Mouse (Mus musculus): ENCODE results near the gene Insr.

Gene Insr

DNA sequence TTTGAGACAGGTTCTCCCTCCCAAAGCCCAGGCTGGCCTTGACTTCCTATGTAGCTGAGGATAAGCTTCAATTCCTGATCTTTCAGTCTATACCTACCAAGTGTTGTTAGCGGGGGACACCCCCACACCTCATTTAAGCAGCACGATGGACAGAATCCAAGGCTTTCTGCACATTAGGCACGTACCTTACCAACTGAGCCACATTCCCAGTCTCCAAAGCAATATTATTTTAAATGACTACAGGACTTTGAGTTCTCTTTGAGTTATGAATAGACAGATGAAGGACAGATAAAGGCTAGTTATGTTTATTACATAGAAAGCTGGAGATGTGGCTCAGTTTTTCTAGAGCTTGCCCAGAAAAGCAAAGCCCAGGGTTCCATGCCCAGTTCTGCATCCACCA lies 5.6 kb downstream of the Insr start:
- peak; percentile 9 for DNase-seq (ENCODE audit: low read depth)

DNA sequence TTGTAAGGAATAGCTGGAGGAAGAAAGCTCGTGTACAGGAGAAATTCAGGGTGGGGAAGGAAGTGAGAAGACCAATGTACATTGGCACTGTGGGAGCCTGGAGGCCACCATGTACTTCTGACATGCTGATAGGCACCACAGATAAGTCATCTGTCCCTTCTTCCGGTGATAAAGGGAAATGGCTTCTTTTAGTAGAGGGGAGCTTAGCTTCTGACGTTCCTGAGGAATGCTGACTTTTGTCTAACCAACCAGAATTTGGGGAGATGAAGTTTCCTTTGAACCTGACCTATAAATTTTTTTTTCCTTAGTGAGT lies 12.0 kb downstream of the Insr start:
- DNase-seq (ENCODE audit: low read depth): no peak

DNA sequence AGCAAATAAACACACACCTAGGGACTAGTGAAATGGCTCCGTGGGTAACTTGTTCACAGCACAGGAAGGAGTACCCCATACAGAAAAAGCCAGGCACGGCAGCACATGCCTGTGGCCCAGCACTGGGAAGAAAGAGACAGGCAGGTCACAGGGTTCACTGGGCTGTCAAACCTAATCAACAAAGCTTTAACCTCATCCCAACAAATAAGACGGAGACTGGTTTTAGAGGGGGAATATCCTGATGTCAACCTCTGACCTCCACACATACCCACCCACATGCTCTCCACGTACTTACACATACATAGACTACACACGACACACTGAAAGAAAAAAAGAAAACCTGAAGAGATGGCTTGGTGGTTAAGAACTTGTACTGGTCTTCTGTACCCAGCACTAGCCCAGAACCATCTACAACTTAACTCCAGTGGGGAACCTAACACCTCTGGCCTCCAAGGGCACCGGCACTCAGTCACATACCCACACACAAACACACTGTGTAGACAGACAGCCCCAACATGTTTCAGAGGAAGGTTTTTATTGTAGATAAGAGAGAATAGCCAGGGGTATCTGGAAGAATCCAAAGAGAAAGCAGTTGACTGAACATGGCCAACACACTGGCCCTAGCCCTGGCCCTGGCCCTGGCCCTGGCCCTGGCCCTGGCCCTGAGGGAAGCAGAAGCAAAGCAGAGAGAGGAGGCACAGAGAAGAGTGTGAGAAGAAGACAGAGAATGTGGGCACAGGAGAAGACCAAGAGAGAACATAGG lies 12.6 kb downstream of the Insr start:
- DNase-seq (ENCODE audit: low read depth): no peak

DNA sequence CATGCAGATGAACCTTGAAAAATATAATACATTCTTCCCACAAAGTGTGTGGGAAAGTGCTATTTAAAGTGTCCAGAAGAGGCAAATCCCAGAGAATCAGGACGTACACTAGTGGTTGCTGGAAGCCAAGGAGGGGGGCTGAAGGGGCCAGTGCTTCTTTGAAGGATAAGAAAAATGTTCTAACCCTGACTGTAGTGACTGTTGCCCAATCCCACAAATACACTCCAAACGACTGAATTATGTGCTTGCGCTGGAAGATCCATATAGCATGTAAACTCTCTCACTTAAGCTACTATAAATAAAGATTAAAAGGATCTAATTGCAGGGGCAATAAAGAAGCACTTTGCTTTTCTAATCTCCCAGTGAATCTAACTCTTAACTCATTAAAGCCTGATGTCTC lies 14.2 kb downstream of the Insr start:
- DNase-seq (ENCODE audit: low read depth): no peak

DNA sequence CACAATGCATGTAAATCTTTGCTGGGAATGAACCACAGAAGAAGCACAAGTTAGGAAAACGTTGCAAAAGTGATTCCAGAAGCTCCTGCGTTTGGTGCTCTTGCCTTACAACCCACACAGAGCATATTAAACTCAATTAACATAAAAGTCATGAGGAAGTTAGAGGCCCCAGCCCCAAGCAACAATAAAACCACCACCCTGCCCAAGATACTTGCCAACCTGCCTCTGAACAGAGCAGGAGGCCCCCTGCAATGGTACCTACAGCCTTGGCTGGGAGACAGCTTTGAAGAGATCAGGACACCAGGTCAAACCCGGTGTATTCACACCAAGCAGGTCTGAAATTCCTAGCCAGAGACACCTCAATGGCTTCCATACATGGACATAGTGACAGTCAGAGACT lies 16.6 kb downstream of the Insr start:
- DNase-seq (ENCODE audit: low read depth): no peak

DNA sequence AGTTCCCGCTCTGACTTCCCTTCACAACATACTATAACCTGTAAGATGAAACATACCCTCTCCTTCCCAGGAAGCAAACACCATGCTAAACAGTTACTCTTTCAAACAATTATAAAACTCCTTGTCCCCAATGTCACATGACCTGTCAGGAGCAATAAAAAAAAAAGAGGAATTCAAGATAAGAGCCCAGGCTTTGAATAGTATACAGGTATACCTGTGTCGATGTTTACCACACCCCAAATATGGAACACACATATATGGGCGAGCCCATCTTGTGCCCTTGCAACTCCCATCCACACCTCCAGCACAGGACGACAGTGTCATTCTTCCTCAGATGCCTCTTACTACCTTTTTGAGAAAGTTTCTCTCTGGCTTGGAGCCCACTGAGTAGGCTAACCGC lies 18.3 kb downstream of the Insr start:
- DNase-seq (ENCODE audit: low read depth): no peak

DNA sequence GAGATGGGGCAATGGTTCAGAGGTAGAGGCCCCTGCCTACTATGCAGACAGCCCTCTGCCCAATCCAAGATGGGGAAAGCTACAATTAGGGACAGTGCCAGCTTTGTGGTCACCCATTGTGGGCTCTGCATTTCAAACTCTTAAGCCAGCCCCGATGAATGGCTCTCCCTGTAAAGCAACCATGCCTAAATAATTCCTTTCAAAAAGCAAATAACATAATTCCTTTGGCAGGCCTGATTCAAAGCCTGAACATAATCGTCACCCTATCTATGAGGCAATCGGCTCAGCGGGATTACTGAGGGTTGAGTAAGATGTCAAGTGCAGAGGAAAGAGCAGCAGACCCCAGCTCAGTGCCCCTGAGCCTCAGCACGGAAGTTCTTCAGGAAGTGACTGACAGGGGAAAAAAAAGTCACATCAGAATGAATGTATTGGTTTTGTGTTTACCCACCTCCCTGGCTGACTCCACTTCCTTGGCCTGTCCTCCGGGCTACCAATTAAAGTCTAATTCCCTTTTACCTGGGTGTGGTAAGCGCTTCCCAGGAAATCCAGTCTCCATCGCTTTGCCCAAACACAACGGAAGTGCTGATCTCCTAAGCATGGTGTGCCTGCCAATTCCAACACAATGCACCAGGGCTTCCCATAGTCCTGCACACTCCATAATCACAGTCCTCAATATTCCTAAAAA lies 19.1 kb downstream of the Insr start:
- peak; percentile 6 for DNase-seq (ENCODE audit: low read depth)

DNA sequence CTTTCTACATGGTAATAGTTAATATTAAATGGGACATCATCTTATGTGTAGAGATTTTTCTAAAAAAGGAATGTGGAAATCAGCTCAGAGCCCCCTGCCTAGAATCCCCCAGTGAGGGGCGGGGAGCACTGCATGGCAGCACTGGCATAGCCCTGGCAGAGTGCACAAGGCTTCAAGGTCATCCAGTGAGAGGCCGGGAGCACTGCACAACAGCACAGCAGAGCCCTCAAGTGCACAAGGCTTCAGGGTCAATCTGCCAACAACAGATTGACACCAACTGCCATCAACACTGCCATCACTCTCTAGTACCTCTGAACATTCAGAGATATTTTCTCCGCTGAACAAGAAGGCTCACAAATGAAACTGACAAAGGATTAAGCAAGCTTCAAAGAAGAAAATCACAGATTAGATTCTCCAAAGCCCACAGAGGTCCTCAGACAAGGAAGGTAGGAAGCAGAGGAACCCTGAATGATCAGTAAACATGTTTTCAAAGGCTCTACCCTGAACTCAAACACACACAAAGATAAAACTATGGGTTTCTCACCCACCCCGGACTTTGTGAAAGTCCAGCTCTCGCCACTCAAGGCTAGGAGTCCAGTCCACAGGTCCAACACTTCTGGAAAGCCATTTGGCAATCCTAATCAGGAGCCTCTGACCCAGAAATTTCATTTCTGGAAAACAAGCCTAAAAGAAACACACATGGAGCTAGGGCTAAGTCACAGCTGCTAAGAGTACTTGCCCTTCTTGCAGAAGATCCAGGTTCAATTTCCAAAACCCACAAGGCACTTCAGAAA lies 23.1 kb downstream of the Insr start:
- no peak for DNase-seq (ENCODE audit: low read depth)

DNA sequence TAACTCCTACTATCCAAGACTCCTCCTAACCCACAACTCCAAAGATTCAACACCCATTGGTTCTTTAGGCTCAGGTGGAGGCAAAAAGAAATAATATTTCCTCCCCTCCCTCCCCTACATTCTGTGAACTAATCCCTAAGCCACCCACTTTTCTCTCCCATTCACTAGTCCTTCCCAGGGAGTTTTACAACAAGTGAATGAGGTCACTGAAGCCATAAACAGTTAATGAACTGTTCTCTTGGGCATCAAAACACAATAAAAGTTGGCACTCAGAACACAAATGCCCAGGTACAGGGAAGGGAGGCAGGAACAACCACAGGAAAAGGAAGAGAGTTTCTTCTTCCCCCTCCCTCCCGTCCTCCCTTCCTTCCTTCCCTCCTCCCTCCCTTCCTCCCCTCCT lies 24.1 kb downstream of the Insr start:
- no peak for DNase-seq (ENCODE audit: low read depth)

DNA sequence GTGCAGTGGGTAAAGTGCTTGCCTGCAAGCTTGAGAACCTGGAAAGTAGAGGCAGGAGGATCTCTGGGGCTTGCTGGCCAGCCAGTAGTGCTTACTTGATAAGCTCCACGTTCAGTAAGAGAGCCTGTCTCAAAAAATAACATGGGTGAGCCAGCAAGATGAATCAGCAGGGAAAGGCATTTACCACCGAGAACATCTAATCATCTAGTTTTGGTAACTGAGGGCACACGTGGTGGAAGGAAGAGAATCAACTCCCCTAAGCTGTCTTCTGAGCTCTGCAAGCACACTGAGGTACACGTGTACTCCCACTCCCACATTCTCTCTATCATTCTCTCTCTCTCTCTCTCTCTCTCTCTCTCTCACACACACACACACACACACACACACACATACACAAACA lies 26.2 kb downstream of the Insr start:
- no peak for DNase-seq (ENCODE audit: low read depth)

DNA sequence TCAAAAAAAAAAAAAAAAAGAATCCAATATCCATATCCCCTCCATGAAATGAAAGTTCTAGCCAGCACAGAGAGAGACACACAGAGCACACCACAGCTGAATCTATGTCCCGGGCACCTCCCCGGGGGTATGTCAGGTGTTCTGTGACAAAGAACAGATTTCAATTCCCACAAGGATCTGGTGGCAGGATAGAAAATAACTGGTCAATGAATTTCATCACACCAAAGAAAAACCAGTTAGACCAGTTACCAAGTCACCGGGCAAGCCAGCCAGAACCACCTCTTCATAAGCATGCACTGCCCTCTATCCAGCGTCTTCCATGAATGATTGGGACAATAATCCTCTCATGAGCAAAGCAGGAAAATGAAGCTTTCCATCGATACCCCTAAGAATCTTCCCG lies 26.8 kb downstream of the Insr start:
- no peak for DNase-seq (ENCODE audit: low read depth)

DNA sequence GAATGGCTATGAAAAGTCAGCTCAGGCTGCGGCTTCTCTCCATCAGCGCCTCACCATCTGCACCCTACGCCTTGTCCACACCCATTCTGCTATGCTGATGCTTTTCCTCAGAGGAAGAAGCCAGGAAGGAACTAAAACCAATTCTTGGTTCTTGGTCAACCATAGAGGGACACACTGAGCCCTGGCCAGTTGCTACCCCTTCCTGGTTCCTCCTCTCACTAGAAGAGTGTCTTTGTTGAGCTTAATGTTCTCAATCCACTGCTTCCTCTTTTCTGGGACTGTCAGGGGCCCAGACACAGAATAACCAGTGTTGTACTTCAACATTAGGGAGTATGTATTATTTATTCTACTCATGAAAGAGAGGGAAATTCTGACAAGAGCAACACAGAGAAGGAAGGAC lies 28.3 kb downstream of the Insr start:
- no peak for DNase-seq (ENCODE audit: low read depth)

DNA sequence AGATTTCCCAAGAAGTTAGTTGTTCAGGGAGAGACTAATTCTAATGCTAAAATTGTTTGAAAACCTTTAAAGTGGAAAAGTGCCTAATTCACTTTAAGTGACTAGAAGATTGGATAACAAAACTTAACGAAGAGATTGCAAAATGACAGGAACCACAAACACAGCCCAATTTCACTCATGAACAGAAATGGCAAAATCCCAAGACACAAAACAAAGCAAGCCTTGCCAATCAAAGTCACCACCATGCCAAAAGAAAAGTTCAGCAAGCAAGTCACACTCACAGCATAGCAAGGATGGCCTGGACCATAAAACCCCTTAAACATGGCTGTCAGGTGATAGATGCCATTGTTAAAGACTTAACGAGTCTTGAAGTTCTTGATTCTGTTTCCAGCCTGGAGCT lies 29.5 kb downstream of the Insr start:
- no peak for DNase-seq (ENCODE audit: low read depth)

DNA sequence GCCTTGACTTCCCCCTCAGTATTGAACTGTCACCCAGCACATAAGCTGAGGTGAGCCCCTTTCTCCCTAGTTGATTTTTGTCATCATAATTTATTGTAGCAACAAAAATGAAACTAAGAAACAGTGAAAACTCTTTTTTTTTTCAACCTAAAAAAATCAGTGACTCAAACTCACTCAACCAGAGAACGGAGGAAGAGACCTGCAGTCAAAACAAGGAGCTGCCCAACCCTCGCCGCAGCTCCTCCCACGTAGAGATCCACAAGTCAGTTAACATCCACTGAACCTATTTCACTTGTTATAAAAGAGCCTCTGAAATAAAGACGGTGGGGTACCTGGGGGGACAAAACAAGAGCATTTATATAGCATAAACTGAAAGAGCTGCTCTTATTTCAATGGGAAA lies 30.7 kb downstream of the Insr start:
- no peak for DNase-seq (ENCODE audit: low read depth)

DNA sequence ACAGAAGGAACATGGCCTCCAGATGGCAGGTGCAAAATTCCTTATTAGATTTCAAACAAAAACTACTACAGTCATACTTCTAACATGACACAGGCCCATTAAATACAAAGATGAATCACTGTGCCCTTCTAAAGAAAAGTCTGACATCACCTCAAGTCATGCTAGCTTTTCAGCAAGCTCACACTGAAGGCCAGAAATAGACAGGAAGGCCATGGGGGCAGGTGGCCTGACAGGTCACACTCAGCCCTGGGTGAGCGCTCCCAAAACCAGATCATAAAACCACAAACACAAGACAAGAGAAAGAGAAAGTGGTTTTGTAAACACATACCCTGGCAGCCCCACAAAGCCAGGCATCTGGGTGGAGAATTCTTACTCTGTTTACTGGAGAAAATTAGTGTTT lies 32.3 kb downstream of the Insr start:
- peak; percentile 49 for DNase-seq (ENCODE audit: low read depth)

DNA sequence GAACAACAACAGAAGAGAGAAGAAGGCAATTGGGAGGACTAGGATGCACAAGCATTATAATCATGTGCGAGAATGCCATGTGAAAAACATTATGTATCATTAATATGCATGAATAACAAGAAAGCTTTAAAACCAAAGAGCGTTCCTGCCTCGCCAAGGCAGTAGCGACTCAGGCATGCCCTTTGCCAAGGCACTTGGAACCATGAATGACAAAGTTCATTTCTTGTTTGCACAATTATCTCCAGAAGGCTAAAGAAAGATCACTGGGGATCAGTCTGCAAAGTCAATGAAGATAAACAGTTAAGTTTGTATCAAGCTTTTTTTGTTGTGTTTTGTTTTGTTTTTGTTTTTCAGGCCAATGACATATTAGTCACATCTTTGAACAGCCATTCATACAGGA lies 36.2 kb downstream of the Insr start:
- DNase-seq (ENCODE audit: low read depth): no peak

DNA sequence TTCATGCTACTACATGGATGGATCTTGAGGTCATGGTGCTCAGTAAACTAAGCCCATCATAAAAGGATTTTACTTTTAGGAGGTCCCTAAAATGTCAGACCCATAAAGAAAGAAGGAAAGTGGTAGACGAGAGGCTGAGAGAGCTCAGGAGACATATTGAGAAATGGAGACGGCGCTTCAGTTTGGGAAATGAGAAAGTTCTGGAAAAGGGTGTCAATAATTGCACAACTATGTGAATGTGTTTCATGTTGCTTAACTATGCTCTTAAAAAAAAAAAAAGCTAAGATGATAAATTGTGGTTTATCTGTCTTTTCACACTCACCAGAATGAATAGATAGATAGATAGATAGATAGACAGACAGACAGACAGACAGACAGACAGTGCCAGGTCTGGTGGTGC lies 38.7 kb downstream of the Insr start:
- no peak for DNase-seq (ENCODE audit: low read depth)

DNA sequence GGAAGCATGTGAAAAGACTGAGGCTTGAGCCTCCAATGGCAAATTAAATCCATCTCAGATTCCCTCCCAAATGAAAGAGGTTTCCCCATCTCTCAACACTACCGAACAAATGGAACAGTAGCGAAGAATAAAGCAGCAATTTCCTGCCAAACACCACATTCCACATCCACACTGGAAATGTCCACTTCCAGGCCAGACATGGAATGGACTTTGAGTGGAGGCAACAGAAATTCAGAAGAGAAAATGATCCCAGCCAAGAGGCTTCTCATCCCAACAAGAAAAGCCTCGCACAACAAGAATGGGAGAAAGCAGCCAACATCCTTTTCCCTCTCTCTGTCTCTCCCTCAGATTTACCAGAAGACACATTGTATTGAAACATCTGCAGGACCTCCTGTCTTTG lies 39.8 kb downstream of the Insr start:
- no peak for DNase-seq (ENCODE audit: low read depth)

DNA sequence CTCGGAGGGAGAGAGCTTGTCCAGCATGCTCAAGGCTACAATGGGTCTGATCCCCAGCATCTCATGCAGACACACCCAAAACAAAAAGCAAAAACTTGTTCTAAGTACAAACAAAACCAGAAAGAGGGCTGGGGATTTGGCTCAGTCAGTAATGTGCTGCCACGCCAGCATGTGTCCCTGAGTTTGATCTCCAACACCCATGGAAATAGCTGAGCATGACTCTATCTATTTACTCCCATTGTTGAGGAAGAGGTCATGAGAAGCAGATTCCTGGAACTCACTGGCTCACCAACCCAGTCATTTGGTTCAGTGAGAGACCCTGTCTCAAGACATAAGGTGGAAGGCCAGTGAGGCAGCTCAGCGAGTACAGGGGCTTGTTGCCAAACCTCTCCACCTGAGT lies 40.6 kb downstream of the Insr start:
- no peak for DNase-seq (ENCODE audit: low read depth)

DNA sequence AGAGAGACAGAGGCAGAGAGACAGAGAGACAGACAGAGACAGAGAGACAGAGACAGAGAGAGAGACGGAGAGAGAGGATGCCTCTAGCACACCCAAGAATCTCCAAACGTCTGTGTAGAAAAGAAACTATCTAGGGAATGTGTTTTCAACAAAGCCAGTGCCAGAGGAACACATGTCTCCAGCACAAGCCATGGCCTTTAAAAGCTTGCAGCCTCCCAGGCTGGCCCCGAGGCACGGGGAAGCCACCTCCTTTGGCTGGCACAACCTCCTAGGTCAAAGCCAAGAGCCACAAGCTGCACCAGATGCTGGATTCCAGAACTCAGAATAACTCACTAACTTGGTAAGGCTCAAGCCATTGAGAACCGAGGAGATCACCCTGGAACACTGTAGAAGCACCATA lies 42.1 kb downstream of the Insr start:
- peak; percentile 46 for DNase-seq (ENCODE audit: low read depth)

DNA sequence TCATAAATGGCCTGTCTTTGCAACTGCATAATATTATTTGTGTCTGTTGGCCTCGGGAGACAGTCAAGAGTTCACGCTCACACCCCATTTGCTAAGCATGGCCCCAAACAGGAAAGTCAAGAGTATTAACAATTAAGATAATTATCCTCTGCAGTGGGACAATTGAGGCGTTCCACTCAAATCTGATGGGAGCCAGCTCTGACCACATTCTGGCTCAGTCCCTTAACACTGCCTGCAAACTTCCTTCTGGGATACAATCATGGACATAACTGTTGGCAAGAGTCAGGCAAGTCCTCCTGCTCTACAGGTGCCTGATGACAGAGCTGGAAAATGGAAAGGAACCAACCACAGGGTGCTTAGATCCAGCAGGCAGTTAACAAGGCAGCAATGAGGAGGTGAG lies 43.1 kb downstream of the Insr start:
- DNase-seq (ENCODE audit: low read depth): no peak

DNA sequence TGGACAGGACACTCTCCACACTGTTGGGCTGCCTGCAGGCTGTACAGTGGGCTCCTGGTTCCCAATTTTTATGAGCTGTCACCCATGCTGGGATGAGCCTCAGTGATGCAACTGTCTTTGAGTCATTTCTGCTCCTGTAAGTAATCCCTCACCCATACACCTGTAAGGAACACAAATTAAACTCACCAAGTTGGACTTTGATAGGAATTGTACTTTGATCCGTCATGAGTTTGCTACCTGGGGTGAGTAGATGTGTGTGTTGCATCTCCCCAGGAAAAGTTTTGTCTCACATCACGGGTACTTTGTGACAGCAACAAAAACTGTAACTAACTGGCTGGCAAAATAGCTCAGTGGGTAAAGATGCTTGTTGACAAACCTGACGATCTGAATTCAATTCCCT lies 44.8 kb downstream of the Insr start:
- no peak for DNase-seq (ENCODE audit: low read depth)

DNA sequence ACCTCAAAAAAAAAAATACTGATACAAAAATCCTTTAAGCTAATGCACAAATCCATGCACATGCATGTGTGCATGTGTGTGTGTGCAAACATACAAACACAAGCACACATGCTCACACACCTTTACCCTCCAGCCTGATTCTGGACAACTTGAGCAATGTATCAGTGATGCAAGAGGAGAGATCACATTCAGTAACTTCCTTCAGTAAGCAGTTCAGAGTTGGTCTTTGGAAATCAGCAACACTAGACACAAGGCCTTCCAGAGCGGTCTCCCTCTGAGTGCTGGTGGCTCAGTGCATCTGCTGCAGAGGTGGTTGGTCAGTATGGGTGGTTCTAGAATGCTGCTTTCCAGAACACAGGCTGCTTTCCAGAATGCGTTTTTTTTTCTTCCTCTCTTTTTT lies 46.8 kb downstream of the Insr start:
- no peak for DNase-seq (ENCODE audit: low read depth)

Data from NIH3T3 (cell line).